Mouse (Mus musculus): ENCODE results near the gene Edf1. TPM values are rescaled to one million over a fixed set of nuclear protein-coding genes. Genes with fewer than 3 reads are reported as not detected.

The Edf1 gene
- total RNA-seq, 2 experiments from 2014 or later = 212 to 213 TPM

Other genes with a start within 250 kb of the Edf1 start
- 100 to 1,000 TPM; 393 to 422 TPM for gene Grin1, start 238.7 kb upstream of the Edf1 start, total RNA-seq (2021)
- 10 to 100 TPM; 59.6 to 62.4 TPM for gene Man1b1, start 225.5 kb upstream of the Edf1 start, total RNA-seq (2021)
- 10 to 100 TPM; 35.4 to 36.7 TPM for gene Dpp7, start 201.5 kb upstream of the Edf1 start, total RNA-seq (2021)
- 10 to 100 TPM; 15.6 to 19.1 TPM for gene Uap1l1, start 192.2 kb upstream of the Edf1 start, total RNA-seq (2021)
- 1 to 10 TPM; 3.2 to 4.1 TPM for gene Sapcd2, start 185.5 kb upstream of the Edf1 start, total RNA-seq (2021)
- 10 to 100 TPM; 16.3 to 17.7 TPM for gene Entpd2, start 162.0 kb upstream of the Edf1 start, total RNA-seq (2021)
- 100 to 1,000 TPM; 426 to 435 TPM for gene Npdc1, start 158.5 kb upstream of the Edf1 start, total RNA-seq (2021)
- under 1 TPM; 0.15 to 0.76 TPM for gene Fut7, start 134.6 kb upstream of the Edf1 start, total RNA-seq (2021)
- 100 to 1,000 TPM; 173 to 176 TPM for gene Abca2, start 129.1 kb upstream of the Edf1 start, total RNA-seq (2021)
- 1 to 10 TPM in 1 of 2 experiments, under 1 TPM in 1; 0.66 to 1.0 TPM for gene Clic3, start 101.0 kb upstream of the Edf1 start, total RNA-seq (2021)
- 10 to 100 TPM; 56.7 to 61.3 TPM for gene Paxx, start 96.8 kb upstream of the Edf1 start, total RNA-seq (2021)
- gene Ptgds, start 87.8 kb upstream of the Edf1 start, total RNA-seq (2021) = 100 to 1,000 TPM; 572 to 608 TPM
- not detected for gene Lcn12, start 63.9 kb upstream of the Edf1 start, total RNA-seq (2021)
- gene Fbxw5, start 57.1 kb upstream of the Edf1 start, total RNA-seq (2021) = 100 to 1,000 TPM; 114 to 115 TPM
- gene C8g, start 56.1 kb upstream of the Edf1 start, total RNA-seq (2021) = 1 to 10 TPM; 1.3 to 2.1 TPM
- gene Traf2, start 10.9 kb upstream of the Edf1 start, total RNA-seq (2021) = 10 to 100 TPM; 10.9 to 12.0 TPM
- gene Mamdc4, start 17.0 kb downstream of the Edf1 start, total RNA-seq (2021) = 1 to 10 TPM; 2.1 to 4.0 TPM
- 10 to 100 TPM; 63.0 to 66.2 TPM for gene Phpt1, start 17.4 kb downstream of the Edf1 start, total RNA-seq (2021)
- 100 to 1,000 TPM in 1 of 2 experiments, 10 to 100 TPM in 1; 98.6 to 102 TPM for gene Ajm1, start 23.9 kb downstream of the Edf1 start, total RNA-seq (2021)
- gene Rabl6, start 50.7 kb downstream of the Edf1 start, total RNA-seq (2021) = 100 to 1,000 TPM; 150 to 155 TPM
- gene Ccdc183, start 59.8 kb downstream of the Edf1 start, total RNA-seq (2021) = not detected
- 10 to 100 TPM; 16.7 to 17.5 TPM for gene Tmem141, start 64.2 kb downstream of the Edf1 start, total RNA-seq (2021)
- gene Fcna, start 70.2 kb downstream of the Edf1 start, total RNA-seq (2021) = 1 to 10 TPM in 1 of 2 experiments, under 1 TPM in 1; 0.56 to 1.1 TPM
- not detected for gene Lcn8, start 95.3 kb downstream of the Edf1 start, total RNA-seq (2021)
- not detected for gene Lcn5, start 100.1 kb downstream of the Edf1 start, total RNA-seq (2021)
- not detected for gene Lcn6, start 118.9 kb downstream of the Edf1 start, total RNA-seq (2021)
- not detected for gene Lcn10, start 124.9 kb downstream of the Edf1 start, total RNA-seq (2021)
- gene Obp2a, start 142.2 kb downstream of the Edf1 start, total RNA-seq (2021) = not detected
- gene Bmyc, start 148.9 kb downstream of the Edf1 start, total RNA-seq (2021) = 10 to 100 TPM; 92.5 to 96.1 TPM
- not detected for gene Obp2b, start 179.2 kb downstream of the Edf1 start, total RNA-seq (2021)
- not detected for gene Lcn3, start 207.7 kb downstream of the Edf1 start, total RNA-seq (2021)
- not detected for gene Lcn11, start 219.2 kb downstream of the Edf1 start, total RNA-seq (2021)
- not detected for gene Gm13539, start 224.4 kb downstream of the Edf1 start, total RNA-seq (2021)

All from layer of hippocampus, adult 18-20 months (tissue).